Mouse (Mus musculus): Measurements from ENCODE around the gene Rassf10. TPM values are rescaled to one million over a fixed set of nuclear protein-coding genes. Genes with fewer than 3 reads are reported as not detected.
A peak's percentile ranks its signal among the peaks of the same experiment; 100 is the strongest.
"Not testable (repeated sequence)": the region's sequence is repeated elsewhere in the genome, so short reads cannot be mapped to it uniquely, and the experiment has no call there.

Gene Rassf10
- polyA plus RNA-seq, 1 experiment from 2014 or later: 0.02 TPM

DNA sequence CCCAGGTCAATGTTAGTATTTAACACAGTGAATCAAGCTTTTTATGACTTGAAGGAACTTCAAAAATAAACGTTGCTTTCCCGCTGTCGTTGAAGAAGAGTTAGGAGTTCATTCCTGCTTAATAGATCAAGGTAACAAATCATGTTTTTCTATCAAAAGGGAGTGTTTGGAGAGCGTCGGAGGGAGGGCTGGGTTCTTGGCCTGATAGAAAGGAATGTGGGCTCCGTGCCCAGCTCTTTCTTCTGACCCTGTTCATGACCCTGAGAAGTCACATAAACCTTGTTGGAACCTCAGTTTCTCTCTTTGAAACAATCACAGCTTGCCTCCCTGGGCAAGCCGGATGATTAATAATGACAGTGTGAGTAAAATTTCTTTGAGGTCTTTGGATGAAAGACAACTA, 23.1 kb upstream of the Rassf10 start:
- no peak overlapping the region for H3K9ac ChIP-seq
- H3K27ac ChIP-seq (replicated peaks): no peak overlapping the region
- 41% methylated on average over 7 of the region's 7 CpGs for WGBS (ENCODE audit: insufficient replicate concordance)
- H3K4me1 ChIP-seq (replicated peaks): no peaks in the 10 kb centered on the region
- H3K36me3 ChIP-seq (replicated peaks): no peaks in the 10 kb centered on the region
- no peak for ATAC-seq (ENCODE audit: insufficient read depth)
- no peaks in the 10 kb centered on the region for H3K27me3 ChIP-seq
- no peak overlapping the region for H3K4me3 ChIP-seq (replicated peaks)
- H3K9me3 ChIP-seq (replicated peaks): no peaks in the 10 kb centered on the region
- no peak overlapping the region for H3K4me2 ChIP-seq

DNA sequence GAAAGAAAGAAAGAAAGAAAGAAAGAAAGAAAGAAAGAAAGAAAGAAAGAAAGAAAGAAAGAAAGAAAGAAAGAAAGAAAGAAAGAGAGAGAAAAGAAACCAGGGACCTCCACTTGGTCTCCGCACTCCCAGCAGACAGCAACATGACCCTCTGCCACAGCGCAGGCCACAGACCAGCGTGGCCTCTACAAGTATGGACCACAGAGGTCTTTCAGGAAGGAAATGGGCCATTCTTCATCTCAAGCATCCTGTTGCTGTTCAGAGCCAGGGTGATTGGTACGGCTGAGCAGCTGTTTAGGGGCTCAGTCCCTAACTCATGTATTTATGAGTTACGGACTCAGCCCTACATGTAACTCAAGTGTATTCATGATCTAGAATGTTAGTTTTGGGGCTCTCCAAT, 17.9 kb upstream of the Rassf10 start:
- 22% methylated on average over 5 of the region's 5 CpGs for WGBS (ENCODE audit: insufficient replicate concordance)
- not testable (repeated sequence) for H3K4me2 ChIP-seq; H3K4me3 ChIP-seq (replicated peaks); H3K27ac ChIP-seq (replicated peaks); H3K9ac ChIP-seq; H3K27me3 ChIP-seq; H3K36me3 ChIP-seq (replicated peaks); H3K4me1 ChIP-seq (replicated peaks); H3K9me3 ChIP-seq (replicated peaks); ATAC-seq (ENCODE audit: insufficient read depth)

- no peak overlapping the region for H3K4me3 ChIP-seq (replicated peaks)
- no peak overlapping the region for H3K9ac ChIP-seq
- WGBS (ENCODE audit: insufficient replicate concordance): 39% methylated on average over 8 of the region's 8 CpGs
- H3K27ac ChIP-seq (replicated peaks): no peak overlapping the region
- H3K27me3 ChIP-seq: no peaks in the 10 kb centered on the region
- H3K36me3 ChIP-seq (replicated peaks): no peaks in the 10 kb centered on the region
- no peak overlapping the region for H3K4me2 ChIP-seq
- no peaks in the 10 kb centered on the region for H3K9me3 ChIP-seq (replicated peaks)
- H3K4me1 ChIP-seq (replicated peaks): no peaks in the 10 kb centered on the region
- no peak for ATAC-seq (ENCODE audit: insufficient read depth)
These were observed 16.7 kb upstream of the Rassf10 start for GRCm38 (mm10) chr7:112937089-112937488.

DNA sequence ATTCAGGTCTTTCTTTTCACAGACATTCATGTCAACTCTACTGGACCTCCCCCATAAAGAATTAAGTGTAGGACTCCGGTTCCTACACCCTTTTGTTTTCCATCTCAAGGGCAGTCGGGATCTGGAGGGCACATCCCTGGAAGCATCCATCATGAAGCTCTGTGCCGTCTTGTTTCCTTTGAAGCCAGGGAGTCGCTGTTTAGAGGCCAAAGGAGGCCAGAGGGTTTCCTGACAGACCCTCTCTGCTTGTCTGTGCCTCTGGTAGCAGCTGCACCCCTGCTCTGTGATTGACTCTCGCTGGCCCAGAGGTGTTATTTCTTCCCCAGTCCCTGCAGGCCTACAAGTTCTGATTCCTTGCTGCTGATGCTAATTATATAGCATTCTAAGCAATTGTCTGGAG, 14.8 kb upstream of the Rassf10 start:
- ATAC-seq (ENCODE audit: insufficient read depth): no peak
- no peak overlapping the region for H3K27ac ChIP-seq (replicated peaks)
- 21% methylated on average over 5 of the region's 5 CpGs for WGBS (ENCODE audit: insufficient replicate concordance)

DNA sequence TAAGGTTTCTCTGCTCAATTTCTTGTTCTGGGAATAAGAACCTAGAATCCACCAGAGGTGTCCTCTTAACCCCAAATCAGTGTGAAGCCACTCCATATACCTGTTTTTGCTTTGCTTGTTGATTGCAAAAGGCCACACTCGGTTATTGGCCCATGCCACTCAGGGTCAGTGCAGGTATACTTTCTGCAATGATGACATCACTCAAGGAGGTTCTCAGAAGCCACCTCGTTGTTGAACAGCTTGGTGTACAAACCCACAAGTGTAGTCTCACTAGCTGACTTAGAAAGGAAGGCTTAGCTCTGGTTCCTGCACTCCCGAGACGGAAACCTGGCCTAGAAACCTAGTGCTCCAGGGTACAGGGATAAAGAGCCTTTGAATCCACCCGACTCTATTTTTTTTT, 11.2 kb upstream of the Rassf10 start:
- Histone ChIP-seq H3K27me3 (no peaks in the 10 kb centered on the region), H3K4me3 (replicated peaks) (no peak overlapping the region), H3K9ac (no peak overlapping the region), H3K9me3 (replicated peaks) (no peaks in the 10 kb centered on the region), H3K4me2 (no peak overlapping the region), H3K27ac (replicated peaks) (no peak overlapping the region), H3K4me1 (replicated peaks) (no peaks in the 10 kb centered on the region), H3K36me3 (replicated peaks) (no peaks in the 10 kb centered on the region)
- no peak for ATAC-seq (ENCODE audit: insufficient read depth)
- WGBS (ENCODE audit: insufficient replicate concordance): 50% methylated on average over 5 of the region's 5 CpGs

More for the DNA sequence above, 14.8 kb upstream of the Rassf10 start:
- H3K9me3 ChIP-seq (replicated peaks): no peaks in the 10 kb centered on the region
- no peaks in the 10 kb centered on the region for H3K4me1 ChIP-seq (replicated peaks)
- H3K27me3 ChIP-seq: no peaks in the 10 kb centered on the region
- no peak overlapping the region for H3K4me2 ChIP-seq
- no peak overlapping the region for H3K9ac ChIP-seq
- H3K4me3 ChIP-seq (replicated peaks): no peak overlapping the region
- no peaks in the 10 kb centered on the region for H3K36me3 ChIP-seq (replicated peaks)

DNA sequence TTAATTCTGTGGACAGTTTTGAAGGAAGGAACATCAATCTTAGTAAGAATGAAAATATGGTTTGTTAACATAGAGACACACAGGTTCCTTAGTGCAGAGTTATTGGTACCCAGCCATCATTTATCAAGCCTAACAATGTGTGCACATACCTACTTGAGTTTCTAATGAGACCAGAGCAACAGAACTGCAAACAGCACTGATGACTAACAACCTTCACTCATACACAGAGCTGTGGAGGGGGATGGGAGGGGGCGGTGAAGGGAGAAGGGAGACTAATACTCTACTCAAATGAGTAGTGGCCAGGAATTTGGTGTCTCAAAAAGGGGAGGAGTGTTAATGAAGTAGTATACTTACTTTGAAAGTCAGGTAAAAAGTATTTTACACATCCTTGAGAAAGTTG, 10.7 kb upstream of the Rassf10 start:
- Histone ChIP-seq H3K9me3 (replicated peaks) (no peaks in the 10 kb centered on the region), H3K9ac (no peak overlapping the region), H3K27me3 (no peaks in the 10 kb centered on the region), H3K36me3 (replicated peaks) (no peaks in the 10 kb centered on the region), H3K4me1 (replicated peaks) (no peaks in the 10 kb centered on the region), H3K27ac (replicated peaks) (no peak overlapping the region), H3K4me2 (no peak overlapping the region), H3K4me3 (replicated peaks) (no peak overlapping the region)
- WGBS (ENCODE audit: insufficient replicate concordance): 61% methylated on average over 1 of the region's 1 CpGs
- ATAC-seq (ENCODE audit: insufficient read depth): no peak

DNA sequence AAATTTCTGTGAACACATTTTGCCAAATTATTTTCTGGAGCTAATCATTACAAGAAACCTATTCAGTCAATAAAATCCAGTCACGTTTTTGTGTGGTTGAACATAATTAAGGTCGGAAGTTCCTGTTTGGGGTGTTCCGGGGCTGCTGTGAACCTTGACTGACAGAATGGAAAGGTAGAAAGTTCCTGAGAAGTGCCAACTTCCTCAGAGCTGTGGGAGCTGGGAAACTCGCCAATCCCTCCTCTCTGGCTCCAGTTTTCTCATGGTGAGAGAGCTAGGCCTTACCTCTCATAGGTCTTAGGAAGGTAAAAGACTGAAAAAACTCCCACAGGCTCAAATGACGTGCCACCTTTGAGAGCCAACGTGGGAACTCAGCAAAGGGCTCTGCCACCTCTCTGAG, 7.1 kb upstream of the Rassf10 start:
- H3K27ac ChIP-seq (replicated peaks): no peak overlapping the region
- no peak overlapping the region for H3K4me3 ChIP-seq (replicated peaks)
- 39% methylated on average over 6 of the region's 6 CpGs for WGBS (ENCODE audit: insufficient replicate concordance)
- no peaks in the 10 kb centered on the region for H3K36me3 ChIP-seq (replicated peaks)
- no peak for ATAC-seq (ENCODE audit: insufficient read depth)
- no peaks in the 10 kb centered on the region for H3K9me3 ChIP-seq (replicated peaks)
- no peak overlapping the region; the same call in 1 of the 2 replicates for H3K9ac ChIP-seq
- no peak overlapping the region for H3K4me2 ChIP-seq
- H3K4me1 ChIP-seq (replicated peaks): no peaks in the 10 kb centered on the region
- H3K27me3 ChIP-seq: no peaks in the 10 kb centered on the region; the same call in 1 of the 2 replicates

DNA sequence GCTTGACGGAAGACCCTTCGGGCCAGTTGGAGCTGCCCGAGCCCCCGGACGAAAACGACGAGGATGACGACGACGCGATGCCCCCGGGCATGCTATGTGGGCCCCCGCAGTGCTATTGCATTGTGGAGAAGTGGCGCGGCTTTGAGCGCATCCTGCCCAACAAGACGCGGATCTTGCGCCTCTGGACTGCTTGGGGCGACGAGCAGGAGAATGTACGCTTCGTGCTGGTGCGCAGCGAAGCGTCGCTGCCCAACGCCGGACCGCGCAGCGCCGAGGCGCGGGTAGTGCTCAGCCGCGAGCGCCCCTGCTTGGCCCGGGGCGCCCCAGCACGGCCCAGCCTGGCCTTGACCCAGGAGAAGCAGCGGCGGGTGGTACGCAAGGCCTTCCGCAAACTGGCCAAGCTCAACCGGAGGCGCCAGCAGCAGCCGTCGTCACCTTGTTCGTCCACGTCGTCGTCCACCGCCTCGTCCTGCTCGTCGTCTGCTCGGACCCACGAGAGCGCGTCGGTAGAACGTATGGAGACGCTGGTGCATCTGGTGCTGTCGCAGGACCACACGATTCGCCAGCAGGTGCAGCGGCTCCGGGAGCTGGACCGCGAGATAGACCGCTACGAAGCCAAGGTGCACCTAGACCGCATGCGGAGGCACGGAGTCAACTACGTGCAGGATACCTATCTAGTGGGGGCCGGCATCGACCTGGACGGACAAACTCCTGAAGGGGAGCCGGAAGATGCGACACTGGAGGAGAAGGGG, 765 bp downstream of the Rassf10 start:
- Histone ChIP-seq H3K4me3 (replicated peaks) (peak overlapping the region; percentile 37), H3K27me3 (peaks cover 53% of the 10 kb centered on the region), H3K4me1 (replicated peaks) (peaks cover 11% of the 10 kb centered on the region; the same call in 1 of the 2 replicates), H3K27ac (replicated peaks) (no peak overlapping the region), H3K9me3 (replicated peaks) (no peaks in the 10 kb centered on the region), H3K9ac (no peak overlapping the region), H3K36me3 (replicated peaks) (no peaks in the 10 kb centered on the region), H3K4me2 (peak overlapping the region; percentile 58)
- no peak for ATAC-seq (ENCODE audit: insufficient read depth)
- WGBS (ENCODE audit: insufficient replicate concordance): 2% methylated on average over 82 of the region's 82 CpGs

DNA sequence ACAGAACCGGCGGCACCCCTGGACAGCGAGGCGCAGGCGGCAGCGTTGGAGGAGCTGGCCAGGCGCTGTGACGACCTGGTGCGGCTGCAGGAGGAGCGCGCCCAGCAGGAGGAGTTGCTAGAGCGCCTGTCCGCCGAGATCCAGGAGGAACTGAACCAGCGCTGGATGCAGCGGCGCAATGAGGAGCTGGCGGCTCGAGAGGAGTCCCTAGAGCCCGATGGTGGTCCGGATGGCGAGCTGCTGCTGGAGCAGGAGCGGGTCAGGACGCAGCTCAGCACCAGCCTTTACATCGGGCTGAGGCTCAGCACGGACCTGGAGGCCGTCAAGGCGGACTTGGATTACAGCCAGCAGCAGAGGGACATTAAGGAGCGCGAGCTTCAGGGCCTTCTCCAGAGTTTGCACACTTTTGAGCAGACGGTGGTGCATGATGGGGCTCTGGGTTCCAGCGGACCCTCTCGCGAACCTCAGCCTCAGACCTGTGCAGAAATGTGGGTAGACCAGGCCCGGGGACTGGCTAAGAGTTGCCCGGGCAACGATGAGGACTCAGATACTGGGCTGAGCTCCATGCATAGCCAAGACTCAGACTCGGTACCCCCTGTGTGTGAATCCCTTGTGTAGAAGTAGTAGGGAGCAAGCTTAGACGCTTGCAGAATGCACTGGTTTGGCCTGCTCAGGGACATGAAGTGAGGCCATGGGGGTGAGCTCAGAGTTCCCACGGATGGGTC, 1.5 kb downstream of the Rassf10 start:
- H3K4me3 ChIP-seq (replicated peaks): peak overlapping the region; percentile 37; the same call in 1 of the 2 replicates
- H3K4me1 ChIP-seq (replicated peaks): peaks cover 11% of the 10 kb centered on the region; the same call in 1 of the 2 replicates
- 5% methylated on average over 40 of the region's 40 CpGs for WGBS (ENCODE audit: insufficient replicate concordance)
- peak overlapping the region; percentile 58 for H3K4me2 ChIP-seq
- no peak overlapping the region for H3K9ac ChIP-seq
- ATAC-seq (ENCODE audit: insufficient read depth): no peak
- H3K27me3 ChIP-seq: peaks cover 53% of the 10 kb centered on the region
- no peak overlapping the region for H3K27ac ChIP-seq (replicated peaks)
- H3K36me3 ChIP-seq (replicated peaks): no peaks in the 10 kb centered on the region
- H3K9me3 ChIP-seq (replicated peaks): no peaks in the 10 kb centered on the region

DNA sequence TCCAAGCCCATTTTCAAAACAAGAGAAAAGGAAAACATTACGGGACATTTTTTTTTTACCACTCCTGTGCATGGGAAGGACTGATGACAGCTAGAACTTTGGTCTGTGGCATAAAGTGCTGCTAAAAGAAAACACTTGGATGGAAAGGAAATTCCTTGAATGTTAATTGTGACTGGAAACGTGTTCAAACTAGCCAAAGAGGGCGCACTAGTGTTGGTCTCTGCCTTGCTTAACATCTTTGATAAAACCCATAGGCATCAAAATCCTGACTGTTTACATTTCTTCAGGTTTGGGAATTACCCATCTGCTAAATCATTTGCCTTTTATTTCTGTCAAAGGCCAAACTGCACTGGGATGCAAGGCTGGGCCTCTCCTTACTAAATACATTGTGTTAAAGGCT, 2.2 kb downstream of the Rassf10 start:
- H3K9me3 ChIP-seq (replicated peaks): no peaks in the 10 kb centered on the region
- 23% methylated on average over 3 of the region's 3 CpGs for WGBS (ENCODE audit: insufficient replicate concordance)
- no peak overlapping the region for H3K27ac ChIP-seq (replicated peaks)
- peaks cover 53% of the 10 kb centered on the region for H3K27me3 ChIP-seq
- H3K4me2 ChIP-seq: no peak overlapping the region
- no peak overlapping the region for H3K9ac ChIP-seq
- peaks cover 11% of the 10 kb centered on the region; the same call in 1 of the 2 replicates for H3K4me1 ChIP-seq (replicated peaks)
- no peaks in the 10 kb centered on the region for H3K36me3 ChIP-seq (replicated peaks)
- no peak overlapping the region for H3K4me3 ChIP-seq (replicated peaks)
- ATAC-seq (ENCODE audit: insufficient read depth): no peak

DNA sequence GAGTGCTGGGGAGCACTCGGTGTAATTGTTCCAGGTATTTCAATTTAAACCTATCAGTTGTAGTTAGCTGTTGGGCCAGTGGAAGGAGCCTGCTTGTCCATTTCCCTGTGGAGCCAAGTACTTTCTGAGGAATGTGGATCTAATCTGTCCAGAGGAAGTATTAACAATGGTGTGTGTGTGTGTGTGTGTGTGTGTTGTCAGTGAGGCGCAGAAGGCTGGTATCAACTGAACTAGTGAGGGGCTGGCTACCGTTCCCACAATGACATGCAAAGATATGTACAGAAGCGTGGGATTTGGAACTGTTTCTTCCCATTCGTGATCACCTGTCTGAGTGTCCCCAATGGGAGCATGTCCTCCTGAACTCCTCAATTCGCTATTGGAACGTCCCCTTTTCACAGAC, 3.2 kb downstream of the Rassf10 start:
- no peak overlapping the region for H3K4me2 ChIP-seq
- no peak overlapping the region for H3K9ac ChIP-seq
- no peaks in the 10 kb centered on the region for H3K36me3 ChIP-seq (replicated peaks)
- no peak overlapping the region for H3K4me3 ChIP-seq (replicated peaks)
- ATAC-seq (ENCODE audit: insufficient read depth): no peak
- no peaks in the 10 kb centered on the region for H3K9me3 ChIP-seq (replicated peaks)
- peaks cover 11% of the 10 kb centered on the region; the same call in 1 of the 2 replicates for H3K4me1 ChIP-seq (replicated peaks)
- no peak overlapping the region for H3K27ac ChIP-seq (replicated peaks)
- 38% methylated on average over 7 of the region's 7 CpGs for WGBS (ENCODE audit: insufficient replicate concordance)
- peaks cover 53% of the 10 kb centered on the region for H3K27me3 ChIP-seq

Measured in liver, embryonic 15.5 days (tissue).